Mouse (Mus musculus) effector memory CD4-positive, alpha-beta T cell, adult 7 months (primary cell): ENCODE data around the gene Trp53inp2. TPM values are rescaled to one million over a fixed set of nuclear protein-coding genes. Genes with fewer than 3 reads are reported as not detected.

Experiments
- polyA plus RNA-seq: library from polyadenylated mRNA; unstranded; fragments of 100-300 nt; shearing (Covaris generic); gene quantifications from one replicate; pipeline ENCODE4 v1.2.1, GENCODE M21; 2017

Gene Trp53inp2
- 45.4 TPM for polyA plus RNA-seq

GRCm38 (mm10) chr2:155380261-155381059 is at the start of gene Trp53inp2:
Gene Trp53inp2, plus strand, starts transcription at chr2:155381059.

GRCm38 (mm10) chr2:155356971-155357591 is 23.8 kb upstream of the Trp53inp2 start, which contains the start of gene Pigu:
Gene Pigu, minus strand, starts transcription at chr2:155357430.

Other genes starting within 250 kb of the Trp53inp2 start
- gene Itch, start 247.6 kb upstream of the Trp53inp2 start, polyA plus RNA-seq: 85.7 TPM
- 171 TPM for gene Dynlrb1, start 144.5 kb upstream of the Trp53inp2 start, polyA plus RNA-seq
- 59.1 TPM for gene Map1lc3a, start 104.8 kb upstream of the Trp53inp2 start, polyA plus RNA-seq
- gene Pigu, start 23.6 kb upstream of the Trp53inp2 start, polyA plus RNA-seq: 32.0 TPM
- 21.0 TPM for gene Ncoa6, start 92.8 kb downstream of the Trp53inp2 start, polyA plus RNA-seq
- gene Acss2, start 136.9 kb downstream of the Trp53inp2 start, polyA plus RNA-seq: 84.0 TPM
- 3.3 TPM for gene Ggt7, start 137.2 kb downstream of the Trp53inp2 start, polyA plus RNA-seq
- 12.7 TPM for gene Gss, start 211.8 kb downstream of the Trp53inp2 start, polyA plus RNA-seq
- gene Myh7b, start 230.2 kb downstream of the Trp53inp2 start, polyA plus RNA-seq: not detected